Comparison of ENCODE assay signal across 12 mouse cellular contexts in the genomic region with DNA sequence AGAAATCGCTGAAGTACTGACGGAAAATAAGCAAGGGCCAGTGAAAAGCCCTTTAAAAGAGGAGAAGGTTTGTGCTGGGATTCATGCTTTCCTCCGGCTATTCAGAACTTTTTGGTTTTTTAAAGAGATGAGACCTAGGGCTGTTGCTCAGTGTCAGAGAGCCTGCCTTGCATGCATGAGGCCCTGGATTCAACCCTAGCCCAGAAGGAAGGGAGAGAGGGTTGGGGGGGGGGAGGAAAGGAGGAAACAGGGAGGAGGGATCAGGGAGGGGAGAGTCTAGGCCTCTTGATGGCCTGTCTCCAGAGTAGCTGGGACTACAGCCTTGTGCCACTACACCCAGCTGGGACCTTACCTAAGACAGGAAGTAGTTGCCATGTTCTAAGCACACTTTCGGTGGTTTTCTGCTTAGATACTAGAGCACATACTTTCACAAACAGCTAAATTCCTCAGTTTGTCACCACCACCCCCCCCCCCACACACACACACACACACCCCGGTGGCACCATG. TPM values are rescaled to one million over a fixed set of nuclear protein-coding genes. Genes with fewer than 3 reads are reported as not detected.
DNase-seq lines count a peak whose midpoint lies in the region; ATAC-seq lines count a peak whose summit lies in the region.
"Had no signal": no experiment of that assay in that cellular context is flagged by ENCODE, and none has a peak within 500 bp of the region (broad histone marks: within the 10 kb centered on the region; RNA-seq: fewer than 3 reads in every experiment).

No protein-coding gene starts in this region.

- no peaks in the 10 kb centered on the region for H3K36me3 ChIP-seq in embryonic facial prominence, embryonic 10.5 days (replicated peaks)
- H3K36me3 ChIP-seq in embryonic facial prominence, embryonic 15.5 days = no peaks in the 10 kb centered on the region
- H3K36me3 ChIP-seq in limb, embryonic 15.5 days = no peaks in the 10 kb centered on the region
- H3K36me3 ChIP-seq: hindbrain, embryonic 13.5 days; neural tube, embryonic 15.5 days had no signal

- peak overlapping the region; percentile 80 for H3K27ac ChIP-seq in embryonic facial prominence, embryonic 10.5 days (replicated peaks)
- H3K27ac ChIP-seq in embryonic facial prominence, embryonic 15.5 days (replicated peaks) = peak overlapping the region; percentile 78; the same call in 1 of the 2 replicates
- peak overlapping the region; percentile 58 for H3K27ac ChIP-seq in limb, embryonic 15.5 days
- H3K27ac ChIP-seq: gastrocnemius, adult 2 months; hindbrain, embryonic 13.5 days; neural tube, embryonic 15.5 days had no signal

- no peaks in the 10 kb centered on the region for H3K27me3 ChIP-seq in embryonic facial prominence, embryonic 10.5 days (replicated peaks; ENCODE audit: low read depth, poor library complexity, severe bottlenecking)
- H3K27me3 ChIP-seq in embryonic facial prominence, embryonic 15.5 days = no peaks in the 10 kb centered on the region
- H3K27me3 ChIP-seq in limb, embryonic 15.5 days = no peaks in the 10 kb centered on the region
- H3K27me3 ChIP-seq: hindbrain, embryonic 13.5 days; neural tube, embryonic 15.5 days had no signal

- peak overlapping the region; percentile 19; the same call in 1 of the 2 replicates for H3K4me2 ChIP-seq in embryonic facial prominence, embryonic 15.5 days (replicated peaks)
- H3K4me2 ChIP-seq in limb, embryonic 15.5 days = no peak overlapping the region
- H3K4me2 ChIP-seq: hindbrain, embryonic 13.5 days; neural tube, embryonic 15.5 days had no signal

- peak; percentile 15 for DNase-seq in kidney, postnatal 10 days
- no peak for DNase-seq in kidney, adult 9 months
- no peak for DNase-seq in embryonic facial prominence, embryonic 10.5 days (ENCODE audit: low spot score)
- no peak for DNase-seq in cerebellum, postnatal 10 days
- no peak for DNase-seq in frontal cortex, postnatal 10 days (ENCODE audit: low spot score in 2 of 2)
- DNase-seq: gastrocnemius, adult 2 months; thymus, postnatal 4 days had no signal

- no peak for ATAC-seq in embryonic facial prominence, embryonic 15.5 days (ENCODE audit: insufficient number of reproducible peaks, low FRiP score, low TSS enrichment, low read depth)
- no peak for ATAC-seq in limb, embryonic 15.5 days (ENCODE audit: insufficient number of reproducible peaks, low FRiP score, low TSS enrichment, low read depth)

- 76% methylated on average over 5 of the region's 5 CpGs for WGBS in embryonic facial prominence, embryonic 10.5 days
- 74% methylated on average over 5 of the region's 5 CpGs for WGBS in embryonic facial prominence, embryonic 15.5 days
- WGBS in limb, embryonic 15.5 days = 71% methylated on average over 5 of the region's 5 CpGs

- H3K9me3 ChIP-seq in embryonic facial prominence, embryonic 10.5 days = no peaks in the 10 kb centered on the region
- H3K9me3 ChIP-seq in embryonic facial prominence, embryonic 15.5 days (replicated peaks) = no peaks in the 10 kb centered on the region
- H3K9me3 ChIP-seq in limb, embryonic 15.5 days = no peaks in the 10 kb centered on the region
- H3K9me3 ChIP-seq: hindbrain, embryonic 13.5 days; megakaryocyte, embryonic 14.5 days; neural tube, embryonic 15.5 days had no signal

- no peak overlapping the region for H3K4me3 ChIP-seq in embryonic facial prominence, embryonic 10.5 days
- H3K4me3 ChIP-seq in embryonic facial prominence, embryonic 15.5 days (replicated peaks) = no peak overlapping the region
- no peak overlapping the region for H3K4me3 ChIP-seq in limb, embryonic 15.5 days
- H3K4me3 ChIP-seq: gastrocnemius, adult 2 months; hindbrain, embryonic 13.5 days; megakaryocyte, embryonic 14.5 days; neural tube, embryonic 15.5 days had no signal

- no peak overlapping the region for H3K9ac ChIP-seq in embryonic facial prominence, embryonic 15.5 days
- H3K9ac ChIP-seq in limb, embryonic 15.5 days = no peak overlapping the region
- H3K9ac ChIP-seq: hindbrain, embryonic 13.5 days; neural tube, embryonic 15.5 days had no signal

- peaks cover 24% of the 10 kb centered on the region for H3K4me1 ChIP-seq in embryonic facial prominence, embryonic 10.5 days
- H3K4me1 ChIP-seq in embryonic facial prominence, embryonic 15.5 days = peaks cover 18% of the 10 kb centered on the region
- H3K4me1 ChIP-seq in limb, embryonic 15.5 days = peaks cover 23% of the 10 kb centered on the region

RNA-seq across cellular contexts. Expression of gene Zfp644, which starts 14.2 kb away (rescaled TPM):
- 69.2 and 71.0 TPM in 2 replicates for polyA plus RNA-seq in embryonic facial prominence, embryonic 10.5 days (2016; fragmentation: Nextera tagmentation; extraction: Ambion mirVana)
- 57.1 and 66.6 TPM in 2 replicates for polyA plus RNA-seq in embryonic facial prominence, embryonic 15.5 days (2015; fragmentation: Nextera tagmentation; extraction: Ambion mirVana)
- polyA plus RNA-seq in limb, embryonic 15.5 days (2015; fragmentation: Nextera tagmentation; extraction: Ambion mirVana) = 50.9 and 61.4 TPM in 2 replicates
